Mouse (Mus musculus): ENCODE results near the gene Bcar1. TPM values are rescaled to one million over a fixed set of nuclear protein-coding genes. Genes with fewer than 3 reads are reported as not detected.

The Bcar1 gene
- polyA plus RNA-seq, 1 experiment = 29.5 TPM

- Histone ChIP-seq H3K27ac (ENCODE audit: control insufficient read depth, insufficient read depth, low read depth, low read length) (no peak overlapping the region), H3K4me3 (ENCODE audit: control insufficient read depth, low read depth, low read length) (no peak overlapping the region), H3K27me3 (ENCODE audit: control insufficient read depth, insufficient read depth, low read length) (no peaks in the 10 kb centered on the region), H3K36me3 (ENCODE audit: control insufficient read depth, insufficient read depth, low read length) (peaks cover 6% of the 10 kb centered on the region; the same call in 1 of the 2 replicates), H3K4me1 (ENCODE audit: control insufficient read depth, insufficient read depth, low read length) (peaks cover 7% of the 10 kb centered on the region)
- TF ChIP-seq POLR2A (IDR thresholded peaks at IDR 0.05; ENCODE audit: control insufficient read depth, low read depth, low read length) (no peak), CTCF (IDR thresholded peaks at IDR 0.05; ENCODE audit: control insufficient read depth, insufficient read depth, insufficient replicate concordance, low read depth, low read length) (no peak)
These were observed 23.5 kb downstream of the Bcar1 start for GRCm38 (mm10) chr8:111720115-111720544.

- Histone ChIP-seq H3K27ac (ENCODE audit: control insufficient read depth, insufficient read depth, low read depth, low read length) (no peak overlapping the region), H3K27me3 (ENCODE audit: control insufficient read depth, insufficient read depth, low read length) (no peaks in the 10 kb centered on the region), H3K4me3 (ENCODE audit: control insufficient read depth, low read depth, low read length) (no peak overlapping the region), H3K4me1 (ENCODE audit: control insufficient read depth, insufficient read depth, low read length) (peaks cover 7% of the 10 kb centered on the region), H3K36me3 (ENCODE audit: control insufficient read depth, insufficient read depth, low read length) (peaks cover 6% of the 10 kb centered on the region; the same call in 1 of the 2 replicates)
- no peak for TF ChIP-seq POLR2A (IDR thresholded peaks at IDR 0.05; ENCODE audit: control insufficient read depth, low read depth, low read length)
- TF ChIP-seq CTCF (IDR thresholded peaks at IDR 0.05; ENCODE audit: control insufficient read depth, insufficient read depth, insufficient replicate concordance, low read depth, low read length) = no peak
These were observed 24.7 kb downstream of the Bcar1 start for GRCm38 (mm10) chr8:111718937-111719336.

- no peak overlapping the region for H3K4me3 ChIP-seq (ENCODE audit: control insufficient read depth, low read depth, low read length)
- H3K4me1 ChIP-seq (ENCODE audit: control insufficient read depth, insufficient read depth, low read length) = peaks cover 7% of the 10 kb centered on the region
- peaks cover 6% of the 10 kb centered on the region; the same call in 1 of the 2 replicates for H3K36me3 ChIP-seq (ENCODE audit: control insufficient read depth, insufficient read depth, low read length)
- no peaks in the 10 kb centered on the region for H3K27me3 ChIP-seq (ENCODE audit: control insufficient read depth, insufficient read depth, low read length)
- no peak for TF ChIP-seq POLR2A (IDR thresholded peaks at IDR 0.05; ENCODE audit: control insufficient read depth, low read depth, low read length)
- H3K27ac ChIP-seq (ENCODE audit: control insufficient read depth, insufficient read depth, low read depth, low read length) = peak overlapping the region; percentile 80; the same call in 1 of the 2 replicates
These were observed 25.7 kb downstream of the Bcar1 start for GRCm38 (mm10) chr8:111717866-111718265.

GRCm38 (mm10) chr8:111717488-111717792, 26.2 kb downstream of the Bcar1 start:
- TF ChIP-seq CTCF (IDR thresholded peaks at IDR 0.05; ENCODE audit: control insufficient read depth, insufficient read depth, insufficient replicate concordance, low read depth, low read length) (no peak), POLR2A (IDR thresholded peaks at IDR 0.05; ENCODE audit: control insufficient read depth, low read depth, low read length) (no peak)
- Histone ChIP-seq H3K27me3 (ENCODE audit: control insufficient read depth, insufficient read depth, low read length) (no peaks in the 10 kb centered on the region), H3K4me3 (ENCODE audit: control insufficient read depth, low read depth, low read length) (no peak overlapping the region), H3K27ac (ENCODE audit: control insufficient read depth, insufficient read depth, low read depth, low read length) (peak overlapping the region; percentile 80), H3K4me1 (ENCODE audit: control insufficient read depth, insufficient read depth, low read length) (peaks cover 7% of the 10 kb centered on the region), H3K36me3 (ENCODE audit: control insufficient read depth, insufficient read depth, low read length) (peaks cover 6% of the 10 kb centered on the region; the same call in 1 of the 2 replicates)

- Histone ChIP-seq H3K27me3 (ENCODE audit: control insufficient read depth, insufficient read depth, low read length) (no peaks in the 10 kb centered on the region), H3K36me3 (ENCODE audit: control insufficient read depth, insufficient read depth, low read length) (peaks cover 6% of the 10 kb centered on the region; the same call in 1 of the 2 replicates), H3K4me1 (ENCODE audit: control insufficient read depth, insufficient read depth, low read length) (peaks cover 7% of the 10 kb centered on the region), H3K4me3 (ENCODE audit: control insufficient read depth, low read depth, low read length) (no peak overlapping the region), H3K27ac (ENCODE audit: control insufficient read depth, insufficient read depth, low read depth, low read length) (peak overlapping the region; percentile 80)
- no peak for TF ChIP-seq CTCF (IDR thresholded peaks at IDR 0.05; ENCODE audit: control insufficient read depth, insufficient read depth, insufficient replicate concordance, low read depth, low read length)
- no peak for TF ChIP-seq POLR2A (IDR thresholded peaks at IDR 0.05; ENCODE audit: control insufficient read depth, low read depth, low read length)
These were observed 26.8 kb downstream of the Bcar1 start for GRCm38 (mm10) chr8:111716603-111717487.

- Histone ChIP-seq H3K36me3 (ENCODE audit: control insufficient read depth, insufficient read depth, low read length) (peaks cover 3% of the 10 kb centered on the region; the same call in 1 of the 2 replicates), H3K4me3 (ENCODE audit: control insufficient read depth, low read depth, low read length) (no peak overlapping the region), H3K4me1 (ENCODE audit: control insufficient read depth, insufficient read depth, low read length) (peaks cover 7% of the 10 kb centered on the region), H3K27ac (ENCODE audit: control insufficient read depth, insufficient read depth, low read depth, low read length) (no peak overlapping the region), H3K27me3 (ENCODE audit: control insufficient read depth, insufficient read depth, low read length) (no peaks in the 10 kb centered on the region)
- TF ChIP-seq POLR2A (IDR thresholded peaks at IDR 0.05; ENCODE audit: control insufficient read depth, low read depth, low read length) (no peak), CTCF (IDR thresholded peaks at IDR 0.05; ENCODE audit: control insufficient read depth, insufficient read depth, insufficient replicate concordance, low read depth, low read length) (no peak)
These were observed 28.1 kb downstream of the Bcar1 start for GRCm38 (mm10) chr8:111715514-111715913.

GRCm38 (mm10) chr8:111714295-111714694, 29.3 kb downstream of the Bcar1 start:
- Histone ChIP-seq H3K36me3 (ENCODE audit: control insufficient read depth, insufficient read depth, low read length) (peaks cover 3% of the 10 kb centered on the region; the same call in 1 of the 2 replicates), H3K27me3 (ENCODE audit: control insufficient read depth, insufficient read depth, low read length) (no peaks in the 10 kb centered on the region), H3K4me1 (ENCODE audit: control insufficient read depth, insufficient read depth, low read length) (peaks cover 7% of the 10 kb centered on the region), H3K4me3 (ENCODE audit: control insufficient read depth, low read depth, low read length) (no peak overlapping the region), H3K27ac (ENCODE audit: control insufficient read depth, insufficient read depth, low read depth, low read length) (no peak overlapping the region)
- TF ChIP-seq POLR2A (IDR thresholded peaks at IDR 0.05; ENCODE audit: control insufficient read depth, low read depth, low read length) (no peak), CTCF (IDR thresholded peaks at IDR 0.05; ENCODE audit: control insufficient read depth, insufficient read depth, insufficient replicate concordance, low read depth, low read length) (no peak)

All from testis, adult 2 months (tissue).